Mouse (Mus musculus): ENCODE results near the gene Lemd1. TPM values are rescaled to one million over a fixed set of nuclear protein-coding genes. Genes with fewer than 3 reads are reported as not detected.
A peak's percentile ranks its signal among the peaks of the same experiment; 100 is the strongest.

Gene Lemd1
- polyA plus RNA-seq, 1 experiment from 2014 or later, result 1.9 TPM

GRCm38 (mm10) chr1:132287445-132287844 is 96.2 kb downstream of the Lemd1 start:
- DNase-seq (no peak), ATAC-seq (ENCODE audit: insufficient read depth) (no peak)
- Histone ChIP-seq H3K4me2 (no peak overlapping the region), H3K9me3 (ENCODE audit: low read depth, low read length) (no peaks in the 10 kb centered on the region), H3K4me1 (ENCODE audit: insufficient read depth) (peaks cover 9% of the 10 kb centered on the region), H3K9ac (no peak overlapping the region), H3K27ac (ENCODE audit: low read depth) (no peak overlapping the region), H3K27me3 (ENCODE audit: insufficient read depth, low read length) (no peaks in the 10 kb centered on the region), H3K4me3 (ENCODE audit: low read depth, low read length) (no peak overlapping the region), H3K36me3 (ENCODE audit: insufficient read depth) (no peaks in the 10 kb centered on the region)
- TF ChIP-seq CTCF (IDR thresholded peaks at IDR 0.05; ENCODE audit: low read depth), result no peak
- WGBS, result 70% methylated on average over 2 of the region's 2 CpGs

- H3K36me3 ChIP-seq (ENCODE audit: insufficient read depth), result no peaks in the 10 kb centered on the region
- no peak for ATAC-seq (ENCODE audit: insufficient read depth)
- H3K4me1 ChIP-seq (ENCODE audit: insufficient read depth), result peaks cover 12% of the 10 kb centered on the region
- no peak overlapping the region for H3K9ac ChIP-seq
- no peak overlapping the region for H3K4me3 ChIP-seq (ENCODE audit: low read depth, low read length)
- H3K27ac ChIP-seq (ENCODE audit: low read depth), result no peak overlapping the region
- peak; percentile 19; the same call in 1 of the 2 replicates for TF ChIP-seq CTCF (IDR thresholded peaks at IDR 0.05; ENCODE audit: low read depth)
- no peak overlapping the region for H3K4me2 ChIP-seq
- no peaks in the 10 kb centered on the region for H3K27me3 ChIP-seq (ENCODE audit: insufficient read depth, low read length)
- no peaks in the 10 kb centered on the region for H3K9me3 ChIP-seq (ENCODE audit: low read depth, low read length)
- peak; percentile 49 for DNase-seq
- WGBS, result 18% methylated on average over 11 of the region's 11 CpGs
These were observed 96.8 kb downstream of the Lemd1 start for GRCm38 (mm10) chr1:132287991-132288451.

- no peaks in the 10 kb centered on the region for H3K27me3 ChIP-seq (ENCODE audit: insufficient read depth, low read length)
- DNase-seq (no peak), ATAC-seq (ENCODE audit: insufficient read depth) (no peak)
- H3K36me3 ChIP-seq (ENCODE audit: insufficient read depth), result no peaks in the 10 kb centered on the region
- no peak overlapping the region for H3K9ac ChIP-seq
- TF ChIP-seq CTCF (IDR thresholded peaks at IDR 0.05; ENCODE audit: low read depth), result no peak
- H3K27ac ChIP-seq (ENCODE audit: low read depth), result no peak overlapping the region
- H3K4me1 ChIP-seq (ENCODE audit: insufficient read depth), result peaks cover 12% of the 10 kb centered on the region
- no peaks in the 10 kb centered on the region for H3K9me3 ChIP-seq (ENCODE audit: low read depth, low read length)
- no peak overlapping the region for H3K4me3 ChIP-seq (ENCODE audit: low read depth, low read length)
- 67% methylated on average over 6 of the region's 6 CpGs for WGBS
- H3K4me2 ChIP-seq, result no peak overlapping the region
These were observed 98.7 kb downstream of the Lemd1 start for GRCm38 (mm10) chr1:132289965-132290364.

- H3K9me3 ChIP-seq (ENCODE audit: low read depth, low read length), result no peaks in the 10 kb centered on the region
- no peaks in the 10 kb centered on the region for H3K27me3 ChIP-seq (ENCODE audit: insufficient read depth, low read length)
- no peak overlapping the region for H3K9ac ChIP-seq
- DNase-seq (no peak), ATAC-seq (ENCODE audit: insufficient read depth) (no peak)
- H3K36me3 ChIP-seq (ENCODE audit: insufficient read depth), result no peaks in the 10 kb centered on the region
- 48% methylated on average over 11 of the region's 11 CpGs for WGBS
- H3K4me3 ChIP-seq (ENCODE audit: low read depth, low read length), result no peak overlapping the region
- TF ChIP-seq CTCF (IDR thresholded peaks at IDR 0.05; ENCODE audit: low read depth), result no peak
- no peak overlapping the region for H3K4me2 ChIP-seq
- peak overlapping the region; percentile 87; the same call in 1 of the 2 replicates for H3K27ac ChIP-seq (ENCODE audit: low read depth)
- peaks cover 17% of the 10 kb centered on the region for H3K4me1 ChIP-seq (ENCODE audit: insufficient read depth)
These were observed 99.9 kb downstream of the Lemd1 start for GRCm38 (mm10) chr1:132290921-132291675.

GRCm38 (mm10) chr1:132291706-132292105 is 100.5 kb downstream of the Lemd1 start:
- DNase-seq, result peak; percentile 19
- Histone ChIP-seq H3K27ac (ENCODE audit: low read depth) (peak overlapping the region; percentile 87), H3K4me2 (no peak overlapping the region), H3K9me3 (ENCODE audit: low read depth, low read length) (no peaks in the 10 kb centered on the region), H3K9ac (no peak overlapping the region), H3K27me3 (ENCODE audit: insufficient read depth, low read length) (no peaks in the 10 kb centered on the region), H3K4me3 (ENCODE audit: low read depth, low read length) (no peak overlapping the region), H3K4me1 (ENCODE audit: insufficient read depth) (peaks cover 21% of the 10 kb centered on the region), H3K36me3 (ENCODE audit: insufficient read depth) (no peaks in the 10 kb centered on the region)
- WGBS, result 43% methylated on average over 4 of the region's 4 CpGs
- no peak for ATAC-seq (ENCODE audit: insufficient read depth)
- TF ChIP-seq CTCF (IDR thresholded peaks at IDR 0.05; ENCODE audit: low read depth), result no peak

- Histone ChIP-seq H3K36me3 (ENCODE audit: insufficient read depth) (no peaks in the 10 kb centered on the region), H3K27me3 (ENCODE audit: insufficient read depth, low read length) (0 out of 2 replicates have a peak, but pooled peaks cover under 1% of the 10 kb centered on the region), H3K4me1 (ENCODE audit: insufficient read depth) (peaks cover 21% of the 10 kb centered on the region), H3K27ac (ENCODE audit: low read depth) (peak overlapping the region; percentile 87), H3K4me2 (peak overlapping the region; percentile 23; the same call in 1 of the 2 replicates), H3K9ac (no peak overlapping the region), H3K4me3 (ENCODE audit: low read depth, low read length) (no peak overlapping the region), H3K9me3 (ENCODE audit: low read depth, low read length) (no peaks in the 10 kb centered on the region)
- 25% methylated on average over 21 of the region's 21 CpGs for WGBS
- peak; percentile 33 for ATAC-seq (ENCODE audit: insufficient read depth)
- peak; percentile 72 for DNase-seq
- peak; percentile 47 for TF ChIP-seq CTCF (IDR thresholded peaks at IDR 0.05; ENCODE audit: low read depth)
These were observed 101.3 kb downstream of the Lemd1 start for GRCm38 (mm10) chr1:132292318-132293129.

- 58% methylated on average over 7 of the region's 7 CpGs for WGBS
- peak overlapping the region; percentile 88 for H3K27ac ChIP-seq (ENCODE audit: low read depth)
- ATAC-seq (ENCODE audit: insufficient read depth) (0 out of 2 replicates have a peak, but pooled peaks have one; percentile 16), DNase-seq (peak; percentile 77)
- peaks cover 30% of the 10 kb centered on the region for H3K27me3 ChIP-seq (ENCODE audit: insufficient read depth, low read length)
- H3K9me3 ChIP-seq (ENCODE audit: low read depth, low read length), result no peaks in the 10 kb centered on the region
- no peaks in the 10 kb centered on the region for H3K36me3 ChIP-seq (ENCODE audit: insufficient read depth)
- no peak for TF ChIP-seq CTCF (IDR thresholded peaks at IDR 0.05; ENCODE audit: low read depth)
- peaks cover 26% of the 10 kb centered on the region for H3K4me1 ChIP-seq (ENCODE audit: insufficient read depth)
- H3K9ac ChIP-seq, result no peak overlapping the region; the same call in 1 of the 2 replicates
- H3K4me3 ChIP-seq (ENCODE audit: low read depth, low read length), result no peak overlapping the region
- H3K4me2 ChIP-seq, result 0 out of 2 replicates have a peak overlapping the region, but pooled peaks have one; percentile 25
These were observed 104.3 kb downstream of the Lemd1 start for GRCm38 (mm10) chr1:132295506-132295905.
